Comparison of ENCODE assay signal across 8 mouse cellular contexts in genomic region chr19:17136677-17137460, GRCm38 (mm10).
A peak's percentile ranks its signal among the peaks of the same experiment; 100 is the strongest.
DNase-seq lines count a peak whose midpoint lies in the region; ATAC-seq and TF ChIP-seq lines count a peak whose summit lies in the region.

No protein-coding gene starts in this region.

- peak; percentile 96 for ATAC-seq in forebrain, postnatal 0 days
- ATAC-seq in intestine, postnatal 0 days: no peak
- ATAC-seq in neural tube, embryonic 11.5 days (ENCODE audit: insufficient read depth, low FRiP score, low TSS enrichment): peak; percentile 90

- H3K36me3 ChIP-seq in forebrain, postnatal 0 days (ENCODE audit: insufficient read depth): no peaks in the 10 kb centered on the region
- H3K36me3 ChIP-seq in intestine, postnatal 0 days (ENCODE audit: control insufficient read depth, insufficient read depth): no peaks in the 10 kb centered on the region
- no peaks in the 10 kb centered on the region for H3K36me3 ChIP-seq in neural tube, embryonic 11.5 days (ENCODE audit: control insufficient read depth, insufficient read depth, low read length)

- no peaks in the 10 kb centered on the region for H3K4me1 ChIP-seq in forebrain, postnatal 0 days (ENCODE audit: insufficient read depth)
- H3K4me1 ChIP-seq in intestine, postnatal 0 days (replicated peaks; ENCODE audit: control insufficient read depth, insufficient read depth, low read length): no peaks in the 10 kb centered on the region
- no peaks in the 10 kb centered on the region for H3K4me1 ChIP-seq in neural tube, embryonic 11.5 days (ENCODE audit: control insufficient read depth, insufficient read depth, low read length)

- 12% methylated on average over 21 of the region's 21 CpGs for WGBS in forebrain, postnatal 0 days
- WGBS in intestine, postnatal 0 days: 14% methylated on average over 21 of the region's 21 CpGs
- 12% methylated on average over 21 of the region's 21 CpGs for WGBS in neural tube, embryonic 11.5 days

- peak overlapping the region; percentile 11 for H3K27ac ChIP-seq in forebrain, postnatal 0 days (ENCODE audit: low read depth, low read length)
- no peak overlapping the region for H3K27ac ChIP-seq in intestine, postnatal 0 days (ENCODE audit: low read depth, low read length)
- no peak overlapping the region for H3K27ac ChIP-seq in neural tube, embryonic 11.5 days (ENCODE audit: low read depth, low read length)

- intact Hi-C loops in left cerebral cortex, postnatal 25 days (cut with DNase I): no loop called here

- H3K4me2 ChIP-seq in forebrain, postnatal 0 days (ENCODE audit: low read depth): peak overlapping the region; percentile 57
- H3K4me2 ChIP-seq in intestine, postnatal 0 days (replicated peaks; ENCODE audit: low read depth): peak overlapping the region; percentile 58
- H3K4me2 ChIP-seq in neural tube, embryonic 11.5 days (ENCODE audit: low read depth): peak overlapping the region; percentile 57

- H3K4me3 ChIP-seq in forebrain, postnatal 0 days (ENCODE audit: low read depth, low read length): peak overlapping the region; percentile 47
- H3K4me3 ChIP-seq in intestine, postnatal 0 days (ENCODE audit: low read depth, low read length): peak overlapping the region; percentile 14
- peak overlapping the region; percentile 48 for H3K4me3 ChIP-seq in neural tube, embryonic 11.5 days (ENCODE audit: low read depth, low read length)

- no peaks in the 10 kb centered on the region for H3K9me3 ChIP-seq in forebrain, postnatal 0 days (ENCODE audit: low read length)
- no peaks in the 10 kb centered on the region for H3K9me3 ChIP-seq in intestine, postnatal 0 days (ENCODE audit: control insufficient read depth)
- H3K9me3 ChIP-seq in neural tube, embryonic 11.5 days (ENCODE audit: control insufficient read depth, low read length): no peaks in the 10 kb centered on the region

- H3K9ac ChIP-seq in forebrain, postnatal 0 days: peak overlapping the region; percentile 50
- no peak overlapping the region for H3K9ac ChIP-seq in intestine, postnatal 0 days (ENCODE audit: low read depth, low read length)
- peak overlapping the region; percentile 54 for H3K9ac ChIP-seq in neural tube, embryonic 11.5 days (ENCODE audit: low read length)

- no peak for TF ChIP-seq CTCF in forebrain, postnatal 0 days (IDR thresholded peaks at IDR 0.05; ENCODE audit: low read depth)
- no peak for TF ChIP-seq CTCF in intestine, postnatal 0 days (IDR thresholded peaks at IDR 0.05; ENCODE audit: low read depth)

- no peaks in the 10 kb centered on the region for H3K27me3 ChIP-seq in forebrain, postnatal 0 days (ENCODE audit: insufficient read depth, low read length)
- 0 out of 2 replicates have a peak, but pooled peaks cover 5% of the 10 kb centered on the region for H3K27me3 ChIP-seq in intestine, postnatal 0 days (replicated peaks; ENCODE audit: control insufficient read depth, insufficient read depth, low read length)
- no peaks in the 10 kb centered on the region for H3K27me3 ChIP-seq in neural tube, embryonic 11.5 days (ENCODE audit: control insufficient read depth, insufficient read depth, low read length)

- DNase-seq in Muller cell, postnatal 12 days (ENCODE audit: inconsistent ontology term): peak; percentile 65
- peak; percentile 86 to 87 for DNase-seq in cerebellum, adult 18-20 months
- DNase-seq in forebrain, postnatal 0 days: peak; percentile 82
- DNase-seq in left cerebral cortex, postnatal 25 days (ENCODE audit: low spot score in 2 of 2): peak; percentile 83 to 89
- peak; percentile 58 for DNase-seq in neural tube, embryonic 11.5 days (ENCODE audit: low spot score)
- no peak for DNase-seq in spleen, postnatal 4 days (ENCODE audit: low spot score in 2 of 2)
- no peak for DNase-seq in urinary bladder, postnatal 14 days (ENCODE audit: low spot score)

Comparison
In these comparisons a context has a peak if more than half of its experiments do, and no peak if none do; other contexts are left out.
1. DNase-seq: peak in Muller cell, postnatal 12 days (single experiment), cerebellum, adult 18-20 months (2 of 2), forebrain, postnatal 0 days (single experiment), left cerebral cortex, postnatal 25 days (2 of 2) and neural tube, embryonic 11.5 days (single experiment); none in spleen, postnatal 4 days (0 of 2) and urinary bladder, postnatal 14 days (single experiment).
2. Peak in every context shown above with its lines, with median percentiles within 50 percentile points of each other: H3K4me2 ChIP-seq and H3K4me3 ChIP-seq.